Mouse (Mus musculus): ENCODE data around the gene Lca5l. TPM values are rescaled to one million over a fixed set of nuclear protein-coding genes. Genes with fewer than 3 reads are reported as not detected.

The Lca5l gene
- polyA plus RNA-seq (2021; fragmentation: Nextera tagmentation): 0.73 and 0.80 TPM in 2 replicates
- long read RNA-seq, experiment 1, partial matches to known transcripts: 0 of 1 reads
- long read RNA-seq, experiment 1, other reads (novel, unspliced or antisense): 1 of 1 reads
- long read RNA-seq, experiment 2, partial matches to known transcripts: 0 of 2 reads
- long read RNA-seq, experiment 2, other reads (novel, unspliced or antisense): 2 of 2 reads

DNA sequence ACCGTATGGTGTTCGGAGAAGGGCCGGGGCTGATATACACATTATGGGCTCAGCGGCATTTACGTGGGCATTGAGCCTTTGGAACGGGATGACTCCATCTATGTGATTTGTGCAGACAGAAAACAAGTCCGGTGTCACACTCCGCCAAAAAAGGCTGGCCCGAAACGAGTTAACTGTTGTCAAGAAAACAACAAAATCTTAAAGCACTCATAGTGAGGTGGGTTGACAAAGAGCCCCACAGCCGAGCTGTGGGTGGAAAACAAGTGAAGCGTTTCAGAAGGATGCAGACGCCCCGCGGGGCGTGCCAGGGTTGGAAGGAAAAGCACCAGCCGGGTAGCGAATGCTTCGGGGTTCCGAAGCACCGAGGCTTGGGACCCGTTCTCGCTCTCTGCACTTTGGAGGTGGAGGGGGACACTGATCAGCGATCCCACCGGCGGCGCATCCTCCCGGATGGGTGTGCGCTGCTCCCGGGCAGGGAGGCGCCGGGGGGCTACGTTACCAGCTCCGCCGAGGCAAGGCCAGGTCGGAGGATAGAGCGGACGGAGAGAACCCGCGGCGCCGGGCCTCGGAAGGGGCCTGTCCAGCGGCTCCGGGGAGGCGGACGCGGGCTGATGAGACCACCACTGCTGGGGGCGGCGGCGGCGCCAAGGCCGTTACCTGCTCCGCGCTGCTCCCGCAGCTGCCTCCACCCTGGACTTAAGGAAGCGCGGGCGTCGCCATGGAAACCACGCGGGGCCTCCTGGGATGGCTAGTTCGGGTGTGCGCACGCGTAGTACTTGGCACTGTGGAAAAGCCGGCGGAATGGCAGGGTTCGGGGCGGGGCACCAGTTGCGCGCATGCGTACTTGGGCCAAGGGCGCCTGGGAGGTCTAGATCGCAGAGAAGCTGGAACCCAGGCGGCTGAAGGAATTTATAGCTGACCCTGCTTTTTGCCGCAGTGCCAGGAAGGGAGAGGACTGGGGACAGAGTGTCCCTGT, at the start of gene Lca5l:
Gene Lca5l, minus strand, starts transcription at position 741 of the 976 bp plus-strand sequence.

GRCm38 (mm10) chr16:96235366-96235970, 43.4 kb upstream of the Lca5l start, which contains the start of gene B3galt5:
TSS of gene B3galt5 (plus strand) at chr16:96235801.

DNA sequence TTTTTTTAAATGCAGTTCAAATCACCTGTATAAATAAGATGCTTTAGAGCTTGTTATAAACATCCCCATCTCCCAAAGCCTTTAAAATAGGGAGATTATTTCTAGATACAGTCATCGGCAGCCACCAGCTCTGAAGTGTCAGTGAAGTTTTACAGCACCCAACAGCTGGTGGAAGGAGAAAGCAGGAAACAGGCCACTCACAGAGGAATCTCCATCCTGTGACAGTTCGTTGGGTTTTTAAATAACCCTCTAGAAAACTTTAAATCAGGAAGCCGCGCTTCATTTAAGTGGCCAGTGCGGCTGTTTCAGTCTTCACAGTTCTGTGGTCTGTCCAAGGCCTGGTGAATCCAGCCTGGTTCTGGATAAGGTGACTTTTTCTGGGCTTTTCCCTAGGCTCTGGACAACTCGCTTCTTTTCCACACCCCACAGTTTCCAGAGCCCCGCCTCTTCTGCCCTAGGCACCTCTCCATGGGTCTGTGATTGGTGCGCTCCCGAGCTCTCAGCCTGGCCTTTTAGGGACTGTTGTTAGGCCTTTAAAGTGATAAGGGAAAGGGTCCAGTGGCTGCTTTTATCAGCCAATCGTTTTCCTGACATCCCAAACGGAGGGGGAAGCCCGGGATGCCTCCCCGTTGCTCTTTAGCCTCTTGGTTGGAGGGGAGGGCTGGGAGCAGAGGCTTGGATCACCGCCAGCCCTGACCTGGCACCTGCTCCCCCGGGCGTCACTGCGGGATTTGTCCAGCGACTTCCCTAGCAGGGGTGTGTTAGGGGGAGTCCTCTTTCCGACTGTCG, 8.0 kb upstream of the Lca5l start, which contains the start of gene Sh3bgr:
Gene Sh3bgr, plus strand, starts transcription at position 538 of the 789 bp plus-strand sequence.

GRCm38 (mm10) chr16:96145110-96145800, 46.8 kb downstream of the Lca5l start, which contains the start of gene Wrb:
TSS of gene Wrb (plus strand) at chr16:96145407.

DNA sequence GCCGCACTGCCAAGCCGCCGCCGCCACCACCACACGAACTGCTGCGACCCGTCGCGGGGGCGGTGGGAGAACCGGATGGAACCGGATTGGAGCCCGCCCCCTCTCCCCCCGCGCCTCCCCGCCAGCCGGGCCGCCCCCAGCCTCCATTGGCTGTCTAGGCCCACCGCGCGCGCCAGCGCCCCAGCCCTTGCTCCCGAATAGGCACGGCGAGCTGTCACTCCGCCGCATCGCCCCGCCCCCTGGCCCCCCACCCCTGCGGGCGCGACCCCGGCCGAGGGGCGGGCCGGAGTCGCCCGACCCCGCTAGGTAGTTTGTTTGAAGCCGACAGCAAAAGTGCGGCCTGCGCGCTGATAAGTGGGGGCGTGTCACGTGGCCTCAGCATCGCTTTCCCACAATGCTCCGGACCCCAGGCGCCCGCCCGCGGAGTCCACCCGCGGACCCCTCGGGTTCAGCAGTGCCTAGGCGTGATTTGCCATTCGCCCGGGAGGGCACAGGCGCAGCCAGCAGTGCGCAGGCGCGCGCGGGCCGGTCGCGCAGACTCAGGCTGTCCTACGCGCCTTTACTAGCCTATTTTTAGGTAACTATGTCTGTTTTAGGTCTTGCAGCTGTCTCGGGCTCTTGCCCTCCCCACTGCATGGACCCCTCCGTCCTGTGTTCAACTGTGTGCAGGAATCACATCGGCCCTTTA, 64.3 kb downstream of the Lca5l start, which contains the start of gene Hmgn1:
Gene Hmgn1, minus strand, starts transcription at position 73 of the 688 bp plus-strand sequence.

Other genes with a start within 250 kb of the Lca5l start
- 40.0 and 43.2 TPM in 2 replicates for gene Psmg1, start 201.3 kb downstream of the Lca5l start, polyA plus RNA-seq (2021; fragmentation: Nextera tagmentation)
- 67.6 and 72.7 TPM in 2 replicates for gene Brwd1, start 109.7 kb downstream of the Lca5l start, polyA plus RNA-seq (2021; fragmentation: Nextera tagmentation)
- gene Hmgn1, start 64.5 kb downstream of the Lca5l start, polyA plus RNA-seq (2021; fragmentation: Nextera tagmentation): 75.6 and 80.4 TPM in 2 replicates
- 101 and 131 TPM in 2 replicates for gene Wrb, start 46.9 kb downstream of the Lca5l start, polyA plus RNA-seq (2021; fragmentation: Nextera tagmentation)
- 1.8 and 2.1 TPM in 2 replicates for gene Sh3bgr, start 8.2 kb upstream of the Lca5l start, polyA plus RNA-seq (2021; fragmentation: Nextera tagmentation)
- gene B3galt5, start 43.5 kb upstream of the Lca5l start, polyA plus RNA-seq (2021; fragmentation: Nextera tagmentation): 8.8 and 12.0 TPM in 2 replicates

Data from layer of hippocampus, adult 6 months (tissue).